Mouse (Mus musculus) testis, postnatal 14 days (tissue): ENCODE measurements around the gene Atp5s.

Source experiments
- DNase-seq: peaks from one replicate; pipeline ENCODE4 v3.0.0; 2021; ENCODE audit warnings: low spot score

Gene Atp5s

DNA sequence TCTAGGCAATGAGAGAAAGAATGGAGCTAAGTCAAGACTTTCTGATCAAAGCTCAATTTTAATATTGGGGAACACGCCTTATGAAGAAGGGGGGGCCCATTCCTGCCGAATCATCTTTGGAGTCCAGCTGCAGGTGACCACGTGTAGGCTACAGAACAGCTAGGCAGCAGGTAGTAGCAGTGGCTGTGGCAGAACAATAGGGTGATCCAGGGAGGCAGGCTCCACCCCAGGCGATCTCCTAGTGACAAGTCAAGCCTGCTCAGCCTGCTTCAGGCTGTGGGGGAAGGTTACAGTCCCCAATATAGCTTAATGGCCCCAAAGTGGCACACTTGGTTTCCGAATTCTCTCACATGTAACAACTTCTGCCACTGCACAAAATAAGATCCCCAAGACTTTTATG is 7.5 kb downstream of the Atp5s start:
- no peak for DNase-seq

DNA sequence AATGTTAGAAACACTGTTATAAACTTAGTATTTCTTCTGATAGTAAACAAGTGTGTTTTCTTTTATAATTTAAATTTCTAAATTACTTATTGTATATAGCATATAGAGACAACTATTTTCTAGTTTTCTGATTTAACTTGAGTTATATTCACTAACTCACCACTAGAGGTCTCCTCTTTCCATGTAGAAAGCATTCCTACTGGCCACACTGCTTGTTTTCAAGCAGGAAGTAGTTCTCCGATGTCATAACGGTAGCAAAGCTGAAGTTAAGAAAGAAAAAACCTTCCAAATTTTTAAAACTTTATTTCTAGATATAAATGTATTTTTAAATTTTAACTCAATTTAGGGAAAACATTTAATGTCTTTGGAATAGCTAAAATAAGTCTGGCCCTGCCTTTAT is 8.8 kb downstream of the Atp5s start:
- DNase-seq, result no peak

DNA sequence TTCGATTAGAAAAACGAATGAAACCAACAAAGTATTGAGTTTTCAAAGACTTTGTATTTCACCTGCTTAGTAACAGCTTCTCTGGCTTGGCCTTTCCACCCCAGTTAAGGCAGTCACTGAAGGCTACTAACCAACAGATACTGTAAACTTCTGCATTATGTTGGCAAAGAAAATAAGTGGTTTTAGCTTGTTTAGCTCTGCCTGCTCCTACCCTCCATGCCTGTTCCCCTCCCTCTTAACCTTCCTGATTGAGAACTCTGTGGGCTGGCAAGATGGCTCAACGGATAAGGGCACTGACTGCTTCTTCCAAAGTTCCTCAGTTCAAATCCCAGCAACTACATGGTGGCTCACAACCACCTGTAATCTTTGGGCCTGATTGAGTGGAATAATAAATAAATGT is 9.2 kb downstream of the Atp5s start:
- DNase-seq, result no peak

DNA sequence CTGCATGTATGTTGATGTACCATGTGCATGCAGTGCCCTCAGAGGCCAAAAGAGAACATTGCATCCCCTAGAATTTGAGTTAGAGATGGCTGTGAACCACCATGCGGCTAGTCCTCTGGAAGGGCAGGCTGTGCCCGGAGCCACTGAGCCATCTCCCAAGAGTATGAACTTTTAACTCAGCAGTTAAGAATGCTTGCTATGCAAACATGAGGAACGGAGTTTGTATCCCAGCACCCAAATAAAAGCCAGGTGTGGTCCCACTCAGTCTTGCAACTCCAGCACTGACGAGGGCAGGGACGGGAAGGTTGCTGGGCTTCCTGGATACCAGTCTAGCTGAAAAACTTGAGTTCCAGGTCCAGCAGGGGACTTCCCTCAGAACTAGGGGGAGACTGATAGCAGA is 17.2 kb downstream of the Atp5s start:
- DNase-seq, result no peak

DNA sequence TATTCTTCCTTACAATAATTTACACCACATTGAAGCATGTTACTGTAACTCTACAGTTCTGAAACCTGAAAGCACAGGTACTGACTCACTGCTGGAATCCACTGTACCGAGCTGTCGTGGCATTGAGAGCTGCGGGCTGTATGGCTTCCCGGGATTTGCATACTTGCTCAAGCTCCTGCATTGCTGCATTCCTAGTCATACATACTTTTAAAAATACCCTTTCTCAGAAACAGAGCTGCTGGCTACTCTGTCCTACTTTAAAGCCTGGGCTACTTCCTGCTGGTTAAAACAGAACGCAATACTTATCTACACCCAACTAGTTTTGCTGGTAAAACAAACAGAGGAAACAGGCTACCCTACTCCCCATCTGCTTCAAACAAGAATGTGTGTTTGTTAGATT is 19.4 kb downstream of the Atp5s start:
- no peak for DNase-seq

DNA sequence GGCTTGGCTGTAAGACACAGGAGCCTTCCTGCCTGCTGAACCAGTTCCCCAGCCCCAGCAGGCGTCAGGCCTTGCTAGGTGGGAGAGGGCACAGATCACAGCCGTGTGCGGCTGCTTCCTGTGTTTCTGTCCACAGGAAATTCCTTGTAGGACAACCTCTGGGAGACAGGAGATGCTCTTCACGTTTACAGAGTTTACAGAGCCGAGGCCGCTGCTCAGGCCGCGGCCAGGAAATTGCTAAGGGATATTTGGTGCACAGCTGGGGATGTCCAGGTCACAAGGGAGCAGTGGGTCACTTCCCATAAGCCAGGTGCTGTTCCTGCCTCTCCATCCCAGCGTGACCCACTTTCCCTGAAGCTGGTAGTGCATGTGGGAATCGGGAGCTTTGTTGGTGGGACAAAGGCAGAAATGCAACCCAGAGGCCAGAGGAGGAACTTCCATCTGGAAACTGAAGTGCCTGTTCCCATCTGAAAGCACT is 27.2 kb downstream of the Atp5s start:
- no peak for DNase-seq

DNA sequence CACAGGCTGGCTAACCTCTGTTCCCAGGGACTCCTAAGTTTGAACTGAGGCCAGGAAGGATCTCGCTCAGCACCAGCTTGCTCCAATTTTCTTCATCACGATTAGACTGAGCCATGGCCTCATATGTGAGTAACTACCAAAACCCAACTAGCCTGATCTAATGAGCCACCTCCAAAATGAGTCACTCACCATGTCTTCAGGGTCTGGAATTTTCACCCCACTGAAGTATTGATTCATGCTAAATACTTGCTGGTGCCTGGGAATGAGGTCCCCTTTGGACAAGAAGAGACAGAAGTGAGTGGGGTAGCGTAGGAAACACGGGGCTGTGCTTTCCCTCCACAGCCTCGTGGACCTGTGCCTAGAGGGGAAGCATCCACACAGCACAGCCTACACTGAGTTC is 29.2 kb downstream of the Atp5s start:
- no peak for DNase-seq

DNA sequence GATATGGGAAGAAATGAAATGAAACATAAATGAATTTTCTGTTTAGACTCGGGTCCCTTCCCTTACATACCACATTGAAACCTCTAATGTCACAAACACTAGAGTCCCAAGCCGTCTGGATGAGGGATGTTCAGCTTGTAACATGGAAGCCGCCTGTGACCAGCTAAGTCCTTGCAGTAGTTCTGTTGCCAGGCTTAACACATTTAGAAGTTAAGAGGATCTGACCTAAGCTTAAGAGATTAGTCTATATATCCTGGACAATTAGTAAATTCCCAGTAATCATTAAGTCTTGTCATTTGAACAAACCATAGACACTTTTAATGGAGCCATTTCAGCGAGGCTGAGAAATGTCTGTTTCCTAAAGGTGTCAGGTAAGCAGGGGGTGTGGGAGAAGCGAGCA is 31.3 kb downstream of the Atp5s start:
- no peak for DNase-seq

DNA sequence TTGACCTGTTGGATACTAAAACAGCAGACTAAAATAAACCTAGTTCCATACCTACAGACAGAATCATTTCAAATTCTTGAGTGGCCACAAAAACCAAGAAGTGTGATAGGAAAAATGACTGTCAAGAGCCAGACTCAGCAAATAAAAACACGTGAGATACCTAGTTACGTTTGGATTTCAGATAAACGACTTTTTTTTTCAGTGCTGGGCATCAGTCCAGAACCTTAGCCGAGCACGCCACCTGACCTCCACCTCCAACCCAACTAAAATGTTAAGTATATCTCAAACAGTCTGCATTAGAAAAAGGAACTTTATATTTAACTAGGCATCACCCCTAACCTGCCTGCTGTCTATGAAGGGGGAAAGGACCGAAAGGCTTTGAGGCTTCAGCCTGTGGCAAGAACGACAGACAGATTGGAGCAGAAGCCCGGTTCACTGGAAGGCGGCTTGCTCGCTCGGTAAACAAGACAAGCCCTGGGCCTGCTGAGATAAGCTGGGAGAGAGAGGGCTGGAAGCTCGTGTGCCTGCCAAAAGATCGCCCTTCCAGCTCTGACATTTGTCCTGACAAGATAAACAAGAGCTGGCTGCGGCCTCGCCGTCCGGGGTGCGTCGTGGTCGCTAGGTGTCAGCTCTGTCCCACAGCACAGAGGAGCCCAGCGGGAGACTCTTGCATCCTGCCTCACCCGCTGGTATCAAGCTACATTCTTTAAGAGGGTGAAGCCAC is 32.8 kb downstream of the Atp5s start:
- DNase-seq, result peak; percentile 83

DNA sequence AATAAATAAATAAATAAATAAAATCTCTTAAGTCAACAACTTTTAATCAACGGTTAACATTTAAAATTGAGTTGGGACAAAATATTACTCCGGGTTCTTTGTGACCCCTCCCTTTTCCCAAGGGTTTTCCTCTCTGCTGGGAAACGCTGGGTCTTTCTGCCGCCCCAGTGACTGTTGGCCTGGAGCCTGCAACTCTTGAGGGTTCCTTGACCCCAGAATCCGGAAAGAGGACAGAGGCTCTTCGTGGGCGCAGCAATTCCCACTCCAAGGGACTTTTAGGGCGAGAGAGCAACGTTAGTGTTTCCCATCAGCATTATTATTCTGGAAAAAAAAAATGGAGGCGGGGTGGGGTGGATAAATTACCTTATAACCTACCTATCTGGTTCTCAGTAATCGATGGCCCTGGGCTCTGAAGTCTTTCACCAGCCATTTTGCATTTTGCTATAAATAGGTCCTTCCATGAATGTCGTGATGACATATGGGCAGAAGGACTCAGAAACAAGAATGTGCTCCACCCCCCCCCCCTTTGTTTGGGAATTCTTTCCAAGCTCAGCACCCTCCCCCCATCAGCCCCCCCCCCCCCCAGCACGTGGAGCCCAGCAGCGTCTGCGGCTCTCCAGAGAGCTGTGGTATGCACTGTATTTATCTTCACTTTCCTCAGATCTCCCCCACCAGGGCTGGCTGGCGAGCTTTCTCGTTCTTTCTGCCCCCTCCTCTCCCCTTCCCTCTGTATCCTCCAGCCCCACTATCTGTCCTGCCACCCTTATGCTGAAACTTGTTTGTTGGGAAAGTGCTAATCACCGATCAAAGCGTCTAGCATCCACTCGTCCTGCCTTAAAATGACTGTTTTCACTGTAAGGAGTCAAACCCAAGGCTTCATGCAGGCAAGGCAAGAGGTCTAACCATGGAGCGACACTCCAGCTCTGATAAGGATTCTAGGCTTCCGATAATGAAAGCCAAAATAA is 33.8 kb downstream of the Atp5s start:
- no peak for DNase-seq

DNA sequence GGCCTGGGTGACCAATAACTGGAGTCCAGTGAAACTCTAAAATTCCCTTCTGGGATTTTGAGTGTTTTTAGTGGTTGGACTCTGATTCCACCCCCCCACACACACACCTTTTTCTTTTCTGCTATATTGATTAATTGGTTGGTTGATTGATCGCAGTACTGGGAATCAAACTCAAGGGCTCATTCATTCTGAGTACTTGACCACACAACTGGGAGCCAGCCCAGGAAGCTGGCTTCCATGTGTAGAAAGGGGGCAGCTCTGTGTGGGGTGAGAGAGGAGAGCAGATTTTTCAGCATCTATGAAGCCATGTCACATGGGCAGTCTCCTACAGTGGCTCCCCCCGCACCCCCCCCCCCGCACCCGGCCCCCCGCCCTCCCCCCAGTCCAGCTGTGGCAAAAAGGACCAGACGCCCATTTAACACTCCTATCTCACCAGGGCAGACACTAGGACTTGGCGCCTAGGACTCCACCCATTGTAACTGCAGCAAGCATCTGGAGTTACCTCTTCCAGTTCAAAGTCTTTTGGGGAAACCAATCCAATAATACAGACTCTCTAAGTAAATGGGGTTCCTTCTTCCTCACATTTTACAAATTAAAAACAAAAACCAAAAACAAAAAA is 34.6 kb downstream of the Atp5s start:
- DNase-seq, result no peak

DNA sequence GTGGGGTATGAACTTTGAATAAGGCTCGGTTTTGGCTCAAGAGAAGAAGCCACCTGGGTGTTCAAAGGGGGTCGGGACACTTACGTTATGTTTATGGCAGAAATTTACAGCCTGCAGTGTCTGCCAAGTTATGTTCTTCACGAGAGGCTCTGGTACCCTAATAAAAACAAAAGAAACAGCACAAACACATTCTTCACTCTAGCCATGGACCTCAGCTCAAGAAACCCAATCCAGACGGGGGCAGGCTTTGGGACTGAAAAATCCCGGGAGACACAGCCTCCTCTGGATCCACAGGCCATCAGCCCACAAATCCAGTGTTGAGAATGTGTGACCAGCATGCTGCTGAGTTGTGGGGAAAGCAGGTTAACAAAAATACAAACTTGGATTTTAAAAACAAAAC is 35.3 kb downstream of the Atp5s start:
- no peak for DNase-seq

DNA sequence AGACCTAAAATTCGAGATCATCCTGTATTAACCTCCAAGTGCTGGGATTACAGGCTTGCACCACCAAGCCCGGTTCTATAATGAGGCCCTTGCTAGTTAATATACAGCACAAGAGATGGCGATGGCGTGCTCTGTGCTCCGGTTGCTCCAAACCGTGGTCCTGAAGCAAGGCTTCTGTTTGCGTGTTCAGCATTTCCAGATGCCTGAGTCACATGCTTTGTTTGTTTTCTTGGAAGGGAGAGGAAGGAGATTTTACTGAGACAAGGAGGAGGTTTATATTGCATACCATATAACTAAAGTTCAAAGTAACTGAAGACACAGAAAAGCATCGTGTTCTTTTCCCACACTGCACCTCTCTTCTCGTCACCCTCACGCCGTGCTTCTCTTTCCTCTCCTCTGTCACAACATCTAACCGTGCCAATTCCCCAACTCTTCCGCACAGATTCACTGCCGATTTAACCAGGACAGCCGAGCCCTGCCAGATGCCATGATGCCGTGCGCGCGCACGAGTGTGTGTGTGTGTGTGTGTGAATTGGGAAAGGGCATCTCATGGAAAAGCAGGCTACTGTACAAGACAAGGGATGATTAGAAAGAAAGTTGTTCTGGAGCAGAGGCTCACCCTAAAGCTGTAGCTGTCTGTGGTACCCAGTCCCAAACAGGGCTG is 36.1 kb downstream of the Atp5s start:
- no peak for DNase-seq

DNA sequence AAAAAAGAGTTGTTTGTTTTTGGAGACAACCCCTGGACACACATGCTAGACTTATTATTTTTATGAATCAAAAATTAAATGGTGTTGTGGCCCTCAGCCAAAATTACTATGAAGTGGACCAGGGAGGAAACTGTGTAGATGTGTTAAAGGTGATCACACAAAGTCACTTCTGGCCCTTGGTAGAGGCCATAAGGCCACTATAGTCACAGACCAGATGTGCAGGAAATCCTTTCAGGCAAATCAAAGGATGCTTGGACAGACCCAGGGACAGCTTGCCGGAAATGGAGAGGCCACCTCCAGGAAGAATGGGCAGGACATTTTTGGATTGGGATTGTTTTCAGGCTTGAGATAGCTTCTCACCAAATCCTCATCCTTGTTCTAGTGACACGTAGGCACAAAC is 36.9 kb downstream of the Atp5s start:
- no peak for DNase-seq

DNA sequence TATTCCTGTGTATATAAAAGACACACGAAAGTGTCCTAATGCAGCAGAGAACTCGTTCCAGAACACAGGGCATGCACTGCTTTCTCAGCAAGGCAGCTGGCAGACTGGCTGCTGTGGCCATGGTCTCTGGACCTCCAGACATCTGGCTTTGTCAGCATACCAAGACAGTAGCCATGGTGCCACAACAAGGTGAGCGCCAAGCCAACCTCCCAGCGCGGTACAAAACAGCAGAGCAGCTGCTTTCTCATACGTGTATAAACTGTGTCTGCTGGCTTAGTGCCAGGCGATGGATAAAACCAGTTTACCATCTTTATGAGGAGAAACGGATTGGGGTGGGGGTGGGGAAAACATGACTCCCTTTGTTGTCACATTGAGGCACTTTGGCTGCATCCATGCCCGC is 40.8 kb downstream of the Atp5s start:
- no peak for DNase-seq

DNA sequence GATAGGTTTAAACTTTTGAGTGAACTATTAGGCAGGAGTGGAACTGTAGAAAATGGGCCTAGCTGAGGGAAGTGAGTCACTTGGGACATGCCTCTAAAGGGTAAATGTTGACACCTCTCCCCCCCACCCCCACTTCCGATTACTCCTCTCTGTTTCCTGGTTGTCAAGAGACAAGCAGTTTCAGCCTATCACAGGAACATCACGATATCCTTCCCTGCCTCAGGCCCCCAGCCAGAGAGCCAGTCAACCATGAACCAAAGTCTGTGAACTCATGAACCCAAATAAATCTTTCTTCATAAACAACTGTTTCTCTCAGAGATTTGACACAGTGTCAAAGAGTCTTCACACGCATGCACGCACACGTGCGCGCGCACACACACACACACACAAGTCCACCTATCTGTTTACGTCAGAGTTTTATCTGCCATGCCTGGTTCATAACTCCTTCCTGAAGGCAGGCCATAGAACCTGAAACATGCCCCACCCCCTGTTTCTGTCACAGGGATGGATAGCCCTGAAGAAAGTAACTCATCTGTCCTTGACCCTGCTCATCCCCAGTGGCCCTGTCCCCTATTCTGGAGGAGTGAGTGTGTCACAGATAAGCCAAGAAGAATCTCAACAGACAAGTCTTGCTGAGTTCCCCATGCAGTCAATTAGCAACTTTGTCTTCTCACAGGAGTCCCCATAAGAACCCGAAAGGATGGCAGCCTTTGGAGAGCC is 41.6 kb downstream of the Atp5s start:
- DNase-seq, result no peak

DNA sequence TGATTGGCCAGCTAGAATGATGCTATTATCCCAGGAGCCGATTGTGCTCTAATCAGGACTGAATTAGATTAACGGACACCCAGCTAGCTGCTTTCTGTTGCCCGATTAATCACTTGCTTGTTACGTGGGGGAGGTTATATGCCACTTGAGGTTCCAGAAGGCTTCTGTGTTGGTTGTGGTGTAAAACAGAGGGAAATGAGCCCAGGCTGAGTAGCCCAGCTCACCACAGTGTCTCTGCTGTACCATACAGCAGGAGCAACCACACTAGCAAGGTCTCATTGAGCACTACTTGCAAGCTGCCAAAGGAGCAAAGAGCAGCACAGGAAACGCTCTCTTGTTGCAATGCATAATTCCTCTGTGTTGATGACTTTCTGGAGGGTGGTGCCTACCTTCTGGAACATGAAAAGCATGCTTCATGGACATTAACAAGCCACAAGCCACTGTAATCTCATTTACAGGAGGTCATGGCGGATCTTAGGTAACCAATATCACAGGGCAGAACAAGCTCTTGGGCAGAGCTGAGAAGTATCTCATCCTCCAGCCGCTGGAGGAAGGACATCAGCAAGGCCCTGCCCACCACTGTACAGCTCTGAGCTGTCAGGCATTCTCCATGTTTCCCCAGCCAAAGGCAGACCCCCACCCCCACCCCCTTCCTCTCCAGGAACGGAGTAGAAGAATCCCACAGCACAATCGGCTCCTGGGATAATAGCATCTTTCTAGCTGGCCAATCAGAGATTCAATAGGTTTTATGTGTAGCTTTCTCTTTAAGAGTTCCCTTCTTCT is 42.9 kb downstream of the Atp5s start:
- no peak for DNase-seq

DNA sequence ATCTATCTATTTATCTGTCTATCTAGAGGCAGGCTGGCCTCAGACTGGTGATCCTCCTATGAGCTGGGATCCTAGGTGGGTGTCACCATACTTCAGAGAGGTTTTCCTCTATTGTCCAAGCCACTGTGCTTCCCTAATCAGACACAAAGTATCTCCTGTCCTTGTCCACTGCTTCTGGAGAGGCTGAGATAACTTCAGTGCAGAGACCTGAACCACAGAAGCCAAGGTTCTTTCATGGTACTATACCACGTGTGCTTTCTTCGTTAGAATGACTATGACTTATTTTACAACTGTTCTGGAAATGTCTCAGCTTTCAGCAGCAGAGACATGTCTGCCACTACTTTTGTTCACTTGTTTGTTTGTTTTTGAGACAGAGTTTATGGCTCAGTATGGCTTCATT is 44.1 kb downstream of the Atp5s start:
- no peak for DNase-seq

DNA sequence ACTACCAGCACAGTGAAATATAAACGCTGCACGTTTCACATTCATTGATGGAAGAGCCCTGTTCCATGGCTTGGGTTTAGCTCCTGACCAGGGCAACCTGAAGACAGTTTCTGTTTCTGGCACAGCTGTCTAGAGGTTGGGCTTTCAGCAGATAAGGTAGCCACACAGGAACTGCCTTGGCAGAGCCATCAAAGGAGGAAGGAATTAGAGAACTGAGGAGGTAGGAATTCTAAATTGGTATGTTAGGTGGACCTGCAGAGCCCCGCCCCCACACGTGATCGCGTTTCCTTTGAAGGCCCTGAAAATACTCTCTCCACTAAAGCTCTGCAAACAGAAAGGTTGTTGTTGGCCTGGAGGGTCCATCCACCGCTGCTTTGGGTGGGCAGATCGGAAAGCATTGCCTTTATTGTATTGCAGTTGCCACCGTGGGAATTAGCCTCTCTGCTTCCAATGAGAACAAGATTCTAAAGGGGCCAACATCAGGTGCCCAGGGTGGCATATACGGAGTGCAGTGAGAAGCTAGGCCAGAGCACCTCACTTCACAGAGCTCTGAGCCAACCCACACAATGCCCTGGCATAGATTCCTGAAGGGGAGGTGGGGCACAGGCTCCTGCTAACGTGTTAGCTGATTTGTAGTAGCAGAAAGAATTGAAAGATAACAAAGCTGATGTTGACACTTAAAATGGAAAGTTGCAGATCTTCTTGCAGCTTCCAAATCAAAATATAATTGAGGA is 52.0 kb downstream of the Atp5s start:
- DNase-seq, result no peak

DNA sequence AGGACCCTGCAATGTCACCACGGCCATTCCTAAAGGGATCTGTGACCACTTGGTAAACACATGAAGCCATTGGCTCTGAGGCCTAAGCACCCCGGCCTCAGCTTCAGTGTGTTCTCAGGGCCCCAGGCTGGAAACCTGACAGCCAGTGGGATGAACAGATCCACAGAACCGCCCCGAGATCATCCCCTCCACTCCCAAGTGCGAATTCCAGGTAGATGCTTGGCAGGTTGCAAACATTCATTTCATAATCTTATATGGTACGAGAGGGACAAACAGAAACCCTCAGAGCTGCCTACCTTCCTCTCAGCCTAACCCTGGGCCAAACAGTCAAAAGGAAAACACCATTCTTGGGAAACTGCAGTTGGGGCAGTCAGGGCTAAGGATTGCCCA is 52.6 kb downstream of the Atp5s start:
- no peak for DNase-seq
